Mouse (Mus musculus) testis, postnatal 10 days (tissue): Measurements from ENCODE around the gene Pop4.

Experiments used
- DNase-seq: peaks from one replicate; pipeline ENCODE4 v3.0.0; 2021; ENCODE audit warnings: low spot score

Gene Pop4

GRCm38 (mm10) chr7:38219526-38219925 is 51.7 kb downstream of the Pop4 start:
- no peak for DNase-seq

- no peak for DNase-seq
These were observed 52.4 kb downstream of the Pop4 start for GRCm38 (mm10) chr7:38218631-38219367.

- peak; percentile 84 for DNase-seq
These were observed 53.6 kb downstream of the Pop4 start for GRCm38 (mm10) chr7:38217417-38218171.

- DNase-seq: no peak
These were observed 55.5 kb downstream of the Pop4 start for GRCm38 (mm10) chr7:38215697-38216096.

GRCm38 (mm10) chr7:38215281-38215680 is 55.9 kb downstream of the Pop4 start:
- DNase-seq: no peak

GRCm38 (mm10) chr7:38214473-38215214 is 56.6 kb downstream of the Pop4 start:
- no peak for DNase-seq

- no peak for DNase-seq
These were observed 58.6 kb downstream of the Pop4 start for GRCm38 (mm10) chr7:38212651-38213062.
